Mouse (Mus musculus) E14TG2a.4 (cell line): ENCODE data around the gene Rnf216.

ENCODE experiments used
- CTCF ChIP-seq: conservative IDR thresholded peaks from 2 replicates; pipeline ENCODE4 v1.5.1; 2014; ENCODE audit warnings: low read length
- NANOG ChIP-seq: IDR thresholded peaks from 2 replicates; pipeline ENCODE4 v1.6.1; 2014; ENCODE audit warnings: borderline replicate concordance, low read length, mixed read lengths

- TF ChIP-seq CTCF (no peak), NANOG (no peak)
Observed at GRCm38 (mm10) chr5:142997526-142997925, 115.3 kb downstream of the Rnf216 start.
